Mouse (Mus musculus) heart, adult 18-20 months (tissue): Measurements from ENCODE around the gene Wdr83. TPM values are rescaled to one million over a fixed set of nuclear protein-coding genes. Genes with fewer than 3 reads are reported as not detected.
A peak's percentile ranks its signal among the peaks of the same experiment; 100 is the strongest.
"Not testable (repeated sequence)": the region's sequence is repeated elsewhere in the genome, so short reads cannot be mapped to it uniquely, and the experiment has no call there.

Source experiments
- DNase-seq, 2 experiments: peaks; one replicate each; pipeline ENCODE4 v3.0.0; 2021 to 2022; ENCODE audit warnings: mixed read lengths in 1 of 2
- long read RNA-seq, 2 experiments: library from polyadenylated mRNA; stranded (forward); transcript quantifications; one replicate each; pipeline ENCODE4 v2.0.0; 2021
- total RNA-seq, 2 experiments: library from RNA; stranded (reverse); gene quantifications; 2 replicates each; pipeline ENCODE4 v1.2.3; 2021

Gene Wdr83
- 10 to 100 TPM; 28.7 to 34.6 TPM for total RNA-seq
- long read RNA-seq, experiment 1, transcript Wdr83-201 (9 exons, 1,238 nt) = major isoform, 15 of 18 reads
- long read RNA-seq, experiment 1, partial matches to known transcripts = 1 of 18 reads
- long read RNA-seq, experiment 1, other reads (novel, unspliced or antisense) = 1 of 18 reads
- long read RNA-seq, experiment 2, transcript Wdr83-201 (9 exons, 1,238 nt) = major isoform, 7 of 9 reads
- long read RNA-seq, experiment 2, partial matches to known transcripts = 1 of 9 reads
- long read RNA-seq, experiment 2, other reads (novel, unspliced or antisense) = 0 of 9 reads

DNA sequence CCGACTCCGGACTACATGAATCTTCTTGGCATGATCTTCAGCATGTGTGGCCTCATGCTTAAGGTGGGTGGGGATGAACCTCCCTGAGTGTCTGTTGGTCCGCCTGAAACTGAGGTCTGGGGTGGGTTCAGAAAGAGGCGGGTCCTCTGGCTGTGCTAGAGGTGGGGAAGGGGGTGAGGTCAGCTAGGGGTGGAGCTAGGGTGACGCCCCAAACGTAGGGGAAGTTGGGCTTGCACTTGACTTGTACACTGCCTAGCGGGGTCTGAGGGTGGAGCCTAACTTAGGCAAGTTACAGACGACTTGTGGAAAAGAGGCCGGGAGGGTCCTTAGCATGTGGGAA is at the start of gene Wdr83:
Gene Wdr83 (minus strand): TSS at position 91 of the 340 bp plus-strand sequence.
- DNase-seq = peak in 1 of 2 experiments; percentile 64

DNA sequence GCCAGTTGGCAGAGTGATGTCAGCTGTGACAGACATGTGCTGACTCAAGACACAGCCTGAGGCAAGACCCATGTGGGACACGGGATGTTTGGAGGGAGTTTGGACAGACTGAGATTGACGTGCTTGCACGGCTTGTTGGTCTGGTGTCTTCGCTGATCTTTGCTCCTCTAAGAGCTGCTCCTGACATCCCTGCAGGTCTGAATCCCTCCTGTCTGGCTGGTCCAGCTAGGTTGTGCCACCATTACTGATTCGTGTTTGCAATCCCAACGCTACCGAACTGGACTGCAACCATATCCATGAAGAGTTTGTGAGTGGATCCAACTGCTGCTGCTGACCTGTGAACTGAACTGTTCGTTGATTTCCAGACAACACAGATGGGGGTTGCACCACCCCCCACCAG is 42.6 kb upstream of the Wdr83 start:
- no peak for DNase-seq

DNA sequence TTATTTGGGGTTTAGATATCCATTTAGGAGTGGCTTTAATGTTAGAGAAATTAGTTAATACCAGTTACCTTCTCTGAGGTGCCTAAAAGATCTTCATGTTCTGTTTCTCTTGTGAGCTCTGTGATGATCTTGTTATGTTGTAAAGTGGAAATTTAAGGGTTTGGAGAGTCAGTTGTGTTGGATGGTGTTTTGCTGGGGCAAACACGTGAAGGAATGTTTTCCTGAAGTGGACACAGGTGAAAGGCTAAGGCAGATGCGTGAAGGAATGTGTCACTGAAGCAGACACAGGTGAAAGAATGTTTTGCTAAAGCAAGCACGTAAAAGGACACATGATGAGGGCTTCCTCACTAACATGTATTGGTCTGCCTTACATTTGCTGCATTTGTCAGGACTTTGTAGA is 41.9 kb upstream of the Wdr83 start, which contains the start of gene Zfp791:
Gene Zfp791 (minus strand): TSS at position 101 of the 400 bp plus-strand sequence.
- no peak for DNase-seq

DNA sequence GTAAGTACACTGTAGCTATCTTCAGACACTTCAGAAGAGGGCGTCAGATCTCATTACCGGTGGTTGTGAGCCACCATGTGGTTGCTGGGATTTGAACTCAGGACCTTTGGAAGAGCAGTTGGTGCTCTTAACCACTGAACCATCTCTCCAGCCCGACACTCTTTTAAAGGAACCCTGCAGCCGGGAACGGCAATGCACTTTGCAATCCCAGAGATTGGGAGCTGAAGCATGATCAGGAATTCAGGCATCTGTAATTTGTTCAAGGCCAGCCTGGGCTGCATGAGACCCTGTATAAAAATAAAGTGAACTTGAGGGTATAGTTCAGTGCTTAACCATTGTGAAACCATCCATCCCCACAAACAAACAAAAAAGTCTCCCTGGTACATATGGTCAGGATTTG is 39.1 kb upstream of the Wdr83 start:
- not testable (repeated sequence) for DNase-seq

- peak; percentile 86 to 92 for DNase-seq
Observed at GRCm38 (mm10) chr8:85119052-85119981, 38.2 kb upstream of the Wdr83 start.

DNA sequence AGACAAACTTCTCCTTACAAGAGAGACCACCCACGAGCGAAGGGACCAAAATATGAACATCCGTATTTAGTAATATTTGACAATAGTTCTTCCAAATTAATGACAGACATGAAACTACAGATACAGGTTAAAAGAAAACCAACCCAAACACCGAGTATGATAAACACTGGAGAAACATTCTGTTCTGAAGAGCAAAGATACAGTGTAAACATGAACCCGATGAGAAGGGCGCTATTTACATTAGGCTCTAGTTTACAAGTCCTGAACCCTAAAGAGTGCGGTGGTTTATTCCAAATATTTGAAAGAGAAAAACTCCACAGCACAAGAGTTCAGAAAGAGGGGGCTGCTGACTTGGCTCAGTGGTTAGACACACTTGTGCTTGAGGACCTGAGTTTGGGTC is 35.9 kb upstream of the Wdr83 start:
- no peak for DNase-seq

GRCm38 (mm10) chr8:85115501-85115900 is 34.4 kb upstream of the Wdr83 start:
- DNase-seq = no peak

DNA sequence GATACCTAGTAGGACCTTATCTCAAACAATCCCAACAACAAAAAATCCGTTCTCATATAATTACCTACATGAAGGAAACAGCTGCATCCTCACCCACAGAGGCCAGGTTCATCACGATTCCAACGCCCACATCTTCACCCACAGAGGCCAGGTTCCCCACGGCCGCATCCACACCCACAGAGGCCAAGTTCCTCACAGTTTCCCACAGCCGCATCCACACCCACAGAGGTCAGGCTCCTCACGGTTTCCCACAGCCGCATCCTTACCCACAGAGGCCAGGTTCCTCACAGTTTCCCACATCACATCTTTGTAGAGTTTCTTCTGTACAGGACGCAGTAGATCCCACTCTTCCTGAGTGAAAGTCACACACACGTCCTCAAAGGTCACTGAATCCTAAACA is 32.1 kb upstream of the Wdr83 start:
- no peak for DNase-seq

- no peak for DNase-seq
Observed at GRCm38 (mm10) chr8:85100076-85100665, 19.1 kb upstream of the Wdr83 start.

GRCm38 (mm10) chr8:85096850-85097249 is 15.7 kb upstream of the Wdr83 start:
- DNase-seq = no peak

GRCm38 (mm10) chr8:85096196-85096595 is 15.1 kb upstream of the Wdr83 start:
- no peak for DNase-seq

DNA sequence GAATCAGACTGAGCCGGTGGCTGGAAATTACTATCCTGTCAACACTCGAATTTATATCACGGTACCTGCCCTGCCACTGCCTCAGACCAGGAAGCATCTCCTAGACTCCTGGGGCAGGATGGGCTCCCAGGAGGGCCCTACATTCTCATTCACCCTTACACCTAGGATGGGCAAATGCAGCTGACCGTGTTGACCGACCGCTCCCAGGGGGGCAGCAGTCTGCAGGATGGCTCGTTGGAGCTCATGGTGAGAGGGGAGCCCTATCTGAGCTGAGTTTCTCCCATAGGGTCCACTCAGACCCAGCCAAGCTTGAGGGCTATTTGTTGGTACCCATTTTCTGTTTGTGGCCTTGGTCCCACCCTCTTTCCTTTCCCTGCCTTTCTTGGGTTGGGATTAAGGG is 14.5 kb upstream of the Wdr83 start:
- no peak for DNase-seq

DNA sequence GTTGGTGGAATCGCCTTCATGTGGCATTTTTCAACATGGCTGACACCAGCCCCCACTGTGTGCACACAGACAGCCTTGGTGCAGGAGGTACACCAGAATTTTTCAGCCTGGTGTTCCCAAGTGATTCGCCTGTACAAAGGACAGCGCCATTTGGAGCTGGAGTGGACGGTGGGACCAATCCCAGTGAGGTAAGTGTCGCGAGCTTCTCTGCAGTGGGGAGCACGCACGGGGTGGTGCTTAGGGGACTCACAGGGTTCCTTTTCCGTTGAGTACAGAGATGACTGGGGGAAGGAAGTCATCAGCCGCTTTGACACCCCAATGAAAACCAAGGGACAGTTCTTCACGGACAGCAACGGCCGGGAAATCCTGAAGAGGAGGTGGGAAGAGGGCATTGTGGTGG is 13.9 kb upstream of the Wdr83 start:
- DNase-seq = no peak

GRCm38 (mm10) chr8:85091526-85092090 is 10.5 kb upstream of the Wdr83 start:
- DNase-seq = no peak

- no peak for DNase-seq
Observed at GRCm38 (mm10) chr8:85090856-85091255, 9.8 kb upstream of the Wdr83 start.

DNA sequence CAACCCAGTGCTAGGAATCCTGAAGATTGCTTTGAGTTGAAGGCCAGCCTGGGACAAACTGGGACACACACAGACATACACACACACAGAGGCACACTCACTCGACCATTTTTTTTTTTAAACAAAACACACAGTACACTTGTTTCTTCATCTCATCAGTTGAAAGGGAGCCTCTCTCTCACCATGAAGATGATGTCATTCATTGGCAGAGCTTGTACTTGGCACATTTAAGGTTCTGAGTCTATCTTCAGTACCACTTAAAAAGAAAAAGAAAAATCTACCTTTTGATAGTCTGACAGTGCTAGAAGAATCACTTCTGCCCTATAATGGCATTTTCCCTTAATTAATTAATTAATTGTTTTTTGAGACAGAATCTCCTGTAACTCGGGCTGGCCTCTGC is 7.7 kb upstream of the Wdr83 start:
- no peak for DNase-seq

DNA sequence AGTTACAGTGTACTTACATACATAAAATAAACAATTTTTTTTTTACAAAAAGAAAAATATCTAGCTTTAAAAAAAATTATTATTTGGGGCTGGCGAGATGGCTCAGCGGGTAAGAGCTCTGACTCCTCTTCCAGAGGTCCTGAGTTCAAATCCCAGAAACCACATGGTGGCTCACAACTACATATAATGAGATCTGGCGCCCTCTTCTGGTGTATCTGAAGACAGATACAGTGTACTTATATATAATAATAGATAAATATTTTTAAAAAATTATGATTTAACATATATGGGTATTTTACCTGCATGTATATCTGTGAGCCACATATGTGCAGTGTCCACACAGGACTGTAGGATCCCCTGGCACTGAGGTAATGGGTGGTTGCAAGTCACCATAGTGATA is 5.1 kb upstream of the Wdr83 start:
- no peak for DNase-seq

- peak in 1 of 2 experiments; percentile 41 for DNase-seq
Observed at GRCm38 (mm10) chr8:85084633-85085032, 3.5 kb upstream of the Wdr83 start.

GRCm38 (mm10) chr8:85083108-85083813 is 2.2 kb upstream of the Wdr83 start, which contains the start of gene Man2b1:
TSS of gene Man2b1 (plus strand) at chr8:85083270.
- peak; percentile 93 to 95 for DNase-seq

DNA sequence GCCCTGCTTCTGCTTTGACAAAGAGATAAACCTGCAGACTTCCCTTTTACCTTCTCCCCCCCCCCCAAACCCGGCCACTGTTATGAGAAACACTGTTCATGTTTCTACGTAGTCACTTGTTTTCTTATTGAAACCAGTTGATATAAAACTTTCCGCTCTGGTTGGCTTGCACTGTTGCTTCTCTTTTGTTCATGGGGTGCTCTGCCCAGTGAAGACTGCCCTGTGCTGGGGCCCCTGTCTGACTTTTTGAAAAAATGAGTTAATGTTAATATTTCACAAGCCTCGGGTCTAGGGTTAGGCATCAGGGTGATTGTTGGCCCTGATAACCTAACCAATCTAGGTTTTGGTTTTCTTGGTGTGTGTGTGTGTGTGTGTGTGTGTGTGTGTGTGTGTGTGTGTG is 1.1 kb upstream of the Wdr83 start:
- DNase-seq = not testable (repeated sequence)

- peak; percentile 64 to 81 for DNase-seq
Observed at GRCm38 (mm10) chr8:85080532-85081215, 432 bp downstream of the Wdr83 start, which contains the start of gene Wdr83os. TSS of gene Wdr83os (plus strand) at chr8:85080740.
